Mouse (Mus musculus): ENCODE data around the gene Itpr2. TPM values are rescaled to one million over a fixed set of nuclear protein-coding genes. Genes with fewer than 3 reads are reported as not detected.

The Itpr2 gene
- total RNA-seq, 2 experiments from 2014 or later, result 38.6 to 45.5 TPM

GRCm38 (mm10) chr6:146343671-146344384 lies 158.2 kb downstream of the Itpr2 start:
- DNase-seq, result no peak

DNA sequence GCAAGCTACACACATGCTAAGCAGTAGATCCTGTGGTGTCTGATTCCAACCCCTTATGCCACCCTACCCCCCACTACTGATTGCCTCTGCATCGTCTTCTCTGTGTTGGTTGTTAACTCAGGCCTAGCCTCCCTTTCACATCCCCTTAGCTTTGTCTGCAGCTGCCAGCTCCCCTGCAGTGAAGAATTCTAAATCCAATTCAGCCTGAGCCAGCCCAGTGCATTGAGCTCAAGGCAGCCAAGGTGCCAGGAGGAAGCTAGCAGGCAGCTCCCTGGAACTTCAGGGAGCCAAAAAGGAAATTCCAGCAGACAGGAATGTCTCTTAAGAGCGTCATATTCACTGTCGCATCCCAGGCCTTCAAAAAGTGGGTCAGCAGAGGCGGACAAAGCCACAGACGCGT lies 159.0 kb downstream of the Itpr2 start:
- DNase-seq, result no peak

GRCm38 (mm10) chr6:146341934-146342333 lies 160.1 kb downstream of the Itpr2 start:
- DNase-seq, result no peak

DNA sequence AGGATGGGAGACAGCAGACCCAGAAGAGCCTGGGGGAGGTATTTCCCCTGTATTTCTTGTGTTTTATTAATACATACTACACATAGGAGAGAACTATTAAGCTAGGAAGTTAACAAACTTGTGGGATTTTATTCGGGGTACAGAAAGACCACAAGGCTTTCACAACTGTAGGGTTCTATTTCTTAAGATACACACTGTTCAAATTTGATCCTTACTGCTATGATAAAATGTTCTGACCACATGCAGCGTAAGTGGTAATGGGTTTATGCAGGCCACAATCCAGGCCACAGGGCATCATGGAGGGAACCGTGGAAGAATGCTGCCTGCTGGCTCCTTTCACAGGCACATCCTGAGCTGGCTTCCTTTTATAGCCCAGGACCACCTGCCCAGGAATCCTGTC lies 160.6 kb downstream of the Itpr2 start:
- no peak for DNase-seq

DNA sequence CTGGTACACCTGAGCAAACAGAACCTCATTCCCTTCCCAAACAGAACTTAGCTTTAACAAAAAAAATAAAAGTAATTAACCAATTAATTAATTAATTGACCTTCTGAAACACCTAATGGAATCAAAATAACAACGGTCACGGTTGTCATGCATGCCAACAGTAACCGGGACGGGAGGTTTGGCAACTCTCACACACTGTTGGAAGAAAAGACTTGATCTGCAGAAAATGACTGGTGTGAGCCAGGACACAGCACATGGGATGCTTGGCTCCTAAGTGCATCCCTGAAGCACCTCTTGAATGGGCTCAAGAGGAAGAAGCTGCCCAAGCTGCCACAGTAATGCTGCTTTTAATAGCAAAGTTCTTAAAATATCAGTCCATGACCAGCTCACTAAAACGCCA lies 161.1 kb downstream of the Itpr2 start:
- DNase-seq, result no peak

DNA sequence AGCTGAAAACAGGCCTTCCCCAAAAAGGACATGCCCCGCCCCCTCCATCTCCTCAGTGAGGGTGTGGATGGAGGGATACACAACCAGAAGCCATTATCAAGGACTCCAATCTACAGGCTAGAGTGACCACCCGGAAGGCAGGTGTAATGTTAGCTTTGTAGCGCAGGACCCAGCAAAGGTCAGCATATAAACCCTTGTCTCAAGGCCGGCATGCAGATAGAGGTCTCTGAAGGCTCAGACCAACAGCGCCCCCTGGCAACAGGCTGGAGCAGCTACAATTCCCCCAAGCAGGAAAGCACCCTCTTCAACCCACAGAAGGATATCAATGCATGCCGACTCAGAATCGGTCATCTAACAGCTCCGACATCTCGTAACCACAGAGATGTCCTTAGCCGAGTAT lies 162.2 kb downstream of the Itpr2 start:
- peak; percentile 80 for DNase-seq

DNA sequence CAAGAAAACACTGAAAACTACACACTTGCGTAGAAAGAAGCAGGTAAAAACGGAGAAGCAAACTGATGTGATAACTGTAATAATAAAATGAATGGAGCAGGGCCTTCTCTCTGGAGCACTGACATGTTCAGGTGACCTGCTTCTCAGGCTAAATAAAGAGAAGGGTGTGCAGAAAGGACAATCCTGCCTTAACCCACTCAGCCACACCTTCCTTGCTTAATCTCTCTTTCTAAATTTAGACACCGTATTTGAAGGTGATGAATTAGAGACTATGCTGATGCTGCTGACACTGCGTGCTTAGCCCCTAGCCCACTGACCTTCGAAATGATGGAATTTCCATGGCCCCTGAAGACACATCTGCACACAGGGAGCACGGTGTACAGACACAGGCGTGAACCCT lies 164.8 kb downstream of the Itpr2 start:
- DNase-seq, result no peak

DNA sequence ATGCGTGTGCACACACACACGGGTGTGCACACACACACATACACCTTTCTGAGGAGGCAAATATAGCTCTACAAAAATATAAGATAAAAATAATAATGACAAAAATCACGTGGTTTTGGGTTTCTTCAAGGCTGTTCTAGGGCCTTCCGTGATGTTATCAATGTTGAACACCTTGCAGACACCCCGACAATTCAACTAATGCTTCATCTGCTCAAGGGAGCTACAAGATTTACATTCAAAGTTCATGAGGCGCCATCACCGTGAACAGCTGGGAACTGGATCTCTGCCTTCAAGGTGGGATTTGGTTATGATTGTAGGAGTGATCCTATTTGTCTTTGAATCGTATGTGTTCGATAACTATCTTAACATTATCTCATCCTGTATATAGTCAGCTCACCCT lies 166.8 kb downstream of the Itpr2 start:
- DNase-seq, result no peak

GRCm38 (mm10) chr6:146333506-146333905 lies 168.5 kb downstream of the Itpr2 start:
- no peak for DNase-seq

DNA sequence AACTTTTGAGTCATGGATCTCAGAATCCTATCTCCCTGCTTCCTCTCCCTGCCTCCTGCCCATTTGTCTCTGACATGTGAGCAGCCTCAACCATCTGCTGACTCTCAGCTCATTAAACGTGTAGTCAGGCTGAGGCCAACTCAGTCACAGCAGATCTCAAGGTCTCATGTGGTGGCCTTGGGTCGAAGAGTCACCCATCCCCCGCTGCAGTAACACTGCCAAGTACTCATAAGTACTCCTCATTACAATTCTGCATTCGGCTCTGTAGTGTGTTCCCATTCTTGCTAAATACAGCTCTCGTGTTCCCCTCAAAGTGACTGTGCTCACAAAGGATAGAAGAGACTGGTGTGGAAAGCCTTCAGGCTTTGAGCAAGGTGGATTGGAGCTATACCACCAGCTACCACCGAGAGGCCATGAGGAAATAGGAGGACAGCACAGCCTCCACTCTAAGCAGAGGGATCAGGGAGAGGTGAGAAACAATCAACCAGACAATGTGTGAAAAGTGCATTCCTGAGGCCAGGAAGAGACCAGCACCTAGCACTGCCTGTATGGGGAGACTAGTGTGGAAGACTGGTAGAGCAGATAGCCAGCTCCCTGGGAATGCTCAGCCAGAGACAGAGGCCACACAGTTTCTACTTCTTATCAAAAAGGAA lies 170.9 kb downstream of the Itpr2 start:
- peak; percentile 39 for DNase-seq

GRCm38 (mm10) chr6:146329079-146329478 lies 172.9 kb downstream of the Itpr2 start:
- no peak for DNase-seq

DNA sequence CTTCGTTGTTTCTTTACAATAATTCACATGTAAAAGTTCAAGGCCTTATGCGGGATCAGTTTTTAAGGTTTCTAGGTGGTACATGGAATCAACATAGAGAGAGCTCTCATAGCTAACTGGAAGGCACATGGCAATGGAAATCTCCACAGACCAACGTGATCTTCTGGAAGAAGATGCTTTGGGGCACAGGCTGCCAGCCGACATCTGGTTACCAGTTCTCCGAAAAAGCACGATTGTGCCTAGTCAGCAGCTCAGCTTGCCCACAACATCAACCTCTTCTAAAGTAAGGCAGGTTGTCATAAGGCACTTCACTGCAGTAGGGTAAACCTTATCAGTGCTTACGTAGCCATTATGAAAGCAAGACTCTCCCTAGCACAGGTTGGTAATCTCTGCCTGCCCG lies 175.4 kb downstream of the Itpr2 start:
- DNase-seq, result no peak

- DNase-seq, result peak; percentile 23
Measured at GRCm38 (mm10) chr6:146324541-146325204, 177.3 kb downstream of the Itpr2 start.

DNA sequence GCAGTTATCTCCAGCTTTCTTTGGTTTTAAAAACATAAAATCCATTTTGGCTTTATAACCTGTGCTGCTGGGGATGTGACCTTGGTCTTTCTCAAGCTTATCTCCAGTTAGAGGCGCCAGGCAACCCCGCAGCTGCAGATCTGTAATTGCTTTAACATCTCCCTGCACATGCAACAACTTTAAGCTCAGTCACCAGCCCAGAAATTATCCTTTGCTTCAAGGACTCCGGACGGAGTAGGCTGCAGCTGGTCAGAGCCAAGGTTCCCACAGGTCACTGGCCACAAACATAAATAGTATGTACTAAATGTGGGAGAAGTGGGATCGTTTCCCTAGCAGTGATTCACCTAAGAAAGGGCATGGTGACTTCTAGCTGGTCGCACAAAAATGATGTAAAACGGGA lies 179.5 kb downstream of the Itpr2 start:
- no peak for DNase-seq

DNA sequence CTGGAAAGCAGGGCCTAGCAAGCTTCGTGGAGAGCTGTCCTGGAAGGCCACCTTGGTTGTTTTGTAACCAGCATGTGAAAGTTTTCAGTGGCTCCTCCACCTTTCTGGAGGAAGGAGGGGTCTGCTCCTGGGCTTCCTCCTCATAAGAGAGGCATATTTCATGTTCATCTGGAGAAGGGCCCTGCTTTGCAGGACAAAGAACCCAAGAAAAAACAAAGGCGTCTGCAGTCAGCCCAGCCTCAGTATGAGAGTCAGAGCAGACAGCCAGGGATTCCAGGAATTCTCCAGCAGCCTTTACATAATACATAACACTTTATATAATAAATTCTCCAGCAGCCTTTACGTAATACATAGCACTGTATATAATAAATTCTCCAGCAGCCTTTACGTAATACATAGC lies 180.1 kb downstream of the Itpr2 start:
- no peak for DNase-seq

DNA sequence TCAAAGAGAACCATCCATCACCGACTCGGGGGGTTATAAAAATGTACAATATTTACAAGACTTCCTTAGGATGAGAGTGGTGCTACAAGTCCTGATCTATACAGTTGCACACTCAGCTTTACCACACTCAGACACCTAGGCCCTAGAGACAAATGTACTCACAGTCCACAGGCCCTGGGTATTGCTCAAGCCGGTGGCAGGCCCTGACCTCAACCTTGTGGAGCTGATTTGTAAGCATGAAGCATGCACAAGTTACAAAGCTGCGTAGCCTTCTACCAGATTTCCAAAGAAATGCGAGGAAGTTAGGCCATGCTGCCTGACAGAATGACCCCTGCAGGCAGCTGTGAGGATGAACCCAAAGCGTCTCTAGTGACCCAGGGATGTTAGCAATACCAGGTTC lies 185.6 kb downstream of the Itpr2 start:
- no peak for DNase-seq

DNA sequence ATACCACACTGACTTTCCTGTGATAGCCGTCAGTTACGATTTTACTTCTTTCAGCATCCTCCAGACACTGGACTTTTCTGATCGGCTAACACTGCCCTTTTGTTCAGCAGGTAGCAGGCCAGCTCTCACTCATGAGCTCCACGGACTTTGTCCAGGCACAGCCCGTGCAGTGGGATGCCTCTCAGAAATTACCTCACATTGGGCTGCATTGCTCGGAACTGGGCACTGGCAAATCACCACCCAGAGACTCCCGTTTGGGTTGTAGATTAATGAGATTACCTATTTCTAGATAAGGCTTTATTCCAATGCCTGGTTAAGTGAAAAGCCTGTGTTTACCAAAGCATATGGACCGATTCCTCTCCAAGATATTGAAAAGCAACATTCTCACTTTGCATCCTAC lies 186.9 kb downstream of the Itpr2 start:
- DNase-seq, result no peak

- DNase-seq, result no peak
Measured at GRCm38 (mm10) chr6:146314304-146314703, 187.7 kb downstream of the Itpr2 start.

DNA sequence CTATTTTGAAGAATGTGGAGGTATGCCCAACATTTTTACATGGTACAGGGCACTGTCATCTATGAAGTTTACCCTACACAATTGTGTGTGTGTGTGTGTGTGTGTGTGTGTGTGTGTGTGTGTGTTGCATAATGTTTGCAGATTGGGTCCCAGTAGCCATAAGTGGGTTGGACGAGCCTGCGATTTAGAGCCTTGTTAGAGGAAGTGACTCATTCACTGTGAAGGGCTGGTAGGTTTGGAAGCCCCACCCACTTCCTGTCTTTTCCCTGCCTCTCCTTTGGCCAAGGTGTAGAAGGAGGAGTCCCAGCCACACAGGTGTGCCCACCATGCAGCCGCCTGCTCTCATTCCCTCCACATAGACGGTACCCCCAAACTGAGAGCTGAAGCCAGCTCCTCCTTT lies 188.6 kb downstream of the Itpr2 start:
- DNase-seq, result no peak

DNA sequence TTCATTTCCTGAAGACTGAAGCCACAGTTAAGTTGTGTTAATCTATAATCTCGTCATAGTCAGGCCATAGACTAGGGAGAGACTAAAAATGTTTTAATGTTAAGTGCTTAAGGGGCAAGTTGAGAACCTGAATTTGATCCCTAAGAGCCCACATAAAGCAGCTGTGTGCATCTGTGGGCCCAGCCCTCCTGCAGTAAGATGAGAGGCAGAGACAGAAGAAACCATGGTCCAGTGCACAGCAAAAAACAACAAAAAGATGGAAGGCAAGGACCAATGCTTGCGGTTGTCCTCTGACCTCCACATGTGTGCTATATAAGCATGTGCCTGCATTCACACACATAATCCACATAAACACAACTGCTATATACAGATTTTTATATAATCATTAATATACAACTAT lies 191.8 kb downstream of the Itpr2 start:
- DNase-seq, result no peak

GRCm38 (mm10) chr6:146309335-146309734 lies 192.7 kb downstream of the Itpr2 start:
- no peak for DNase-seq

GRCm38 (mm10) chr6:146305995-146306394 lies 196.0 kb downstream of the Itpr2 start:
- no peak for DNase-seq

- DNase-seq, result no peak
Measured at GRCm38 (mm10) chr6:146304088-146304487, 197.9 kb downstream of the Itpr2 start.

DNA sequence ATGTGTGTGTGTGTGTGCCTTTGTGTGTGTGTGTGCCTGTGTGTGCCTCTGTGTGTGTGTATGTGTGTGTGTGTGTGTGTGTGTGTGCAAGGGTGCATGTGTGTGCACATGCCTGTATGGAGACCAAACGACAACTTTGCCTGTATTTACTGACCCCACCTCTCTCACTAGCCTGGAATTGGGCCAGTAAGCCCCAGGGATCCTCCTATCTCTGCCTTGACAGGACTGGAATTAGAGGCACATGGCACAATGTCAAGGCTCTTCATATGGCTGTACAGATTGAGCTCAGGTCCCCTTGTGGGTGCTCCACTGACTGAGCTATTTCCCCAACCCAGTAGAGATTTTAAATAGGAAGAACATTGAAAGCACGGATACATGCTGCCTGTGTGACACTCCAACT lies 198.7 kb downstream of the Itpr2 start:
- DNase-seq, result no peak
